Mouse (Mus musculus) embryonic fibroblast, embryonic 13.5 days (primary cell): ENCODE data around the gene Wdfy2. TPM values are rescaled to one million over a fixed set of nuclear protein-coding genes. Genes with fewer than 3 reads are reported as not detected.
A peak's percentile ranks its signal among the peaks of the same experiment; 100 is the strongest.

ENCODE experiments used
- H3K27ac ChIP-seq: 2 replicates; pipeline ENCODE4 v1.5.1; 2012; ENCODE audit warnings: low read length, control low read depth, inconsistent platforms; ENCODE audit not compliant: insufficient read depth
- H3K4me1 ChIP-seq: 2 replicates; pipeline ENCODE4 v1.6.1; 2011; ENCODE audit warnings: low read length; ENCODE audit not compliant: control insufficient read depth, insufficient read depth
- H3K4me3 ChIP-seq: 2 replicates; pipeline ENCODE4 v1.5.1; 2011; ENCODE audit warnings: mild to moderate bottlenecking, control low read depth, low read length; ENCODE audit not compliant: insufficient read depth
- CTCF ChIP-seq: IDR thresholded peaks from 2 replicates; pipeline ENCODE4 v1.5.1; 2011; ENCODE audit warnings: mild to moderate bottlenecking, control low read depth, low read length, moderate library complexity, borderline replicate concordance; ENCODE audit not compliant: insufficient read depth
- POLR2A ChIP-seq: IDR thresholded peaks from 2 replicates; pipeline ENCODE4 v1.6.1; 2011; ENCODE audit warnings: low read depth, mild to moderate bottlenecking, control low read depth, low read length, moderate library complexity
- polyA plus RNA-seq: library from polyadenylated mRNA; stranded (reverse); fragments of >200 nt; gene quantifications from 2 replicates; pipeline ENCODE4 v1.2.4, GENCODE M21; 2011; ENCODE audit warnings: low read depth; ENCODE audit not compliant: missing spikeins, insufficient read length

The Wdfy2 gene
- polyA plus RNA-seq, 1 experiment = 17.5 TPM

DNA sequence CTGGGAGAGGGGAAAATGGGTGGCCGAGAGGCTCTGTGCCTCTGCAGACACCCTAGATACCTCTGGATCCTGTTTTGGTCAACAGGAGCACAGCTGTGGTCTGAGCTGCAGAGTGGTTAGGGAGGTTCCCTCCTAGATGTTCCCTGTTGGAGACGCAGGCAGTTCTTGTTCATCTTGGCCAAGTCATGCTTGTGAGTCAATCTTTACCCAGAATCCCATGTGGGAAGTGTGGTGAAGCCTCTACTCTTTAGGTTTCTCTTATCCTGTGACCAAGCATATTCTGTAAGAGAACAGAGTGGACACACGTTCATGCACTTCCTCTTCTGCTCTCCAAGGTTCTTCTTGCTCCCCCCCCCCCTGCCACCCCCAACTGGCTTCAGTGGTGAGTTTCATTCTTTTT lies 20.8 kb downstream of the Wdfy2 start:
- Histone ChIP-seq H3K27ac (no peak overlapping the region), H3K4me3 (no peak overlapping the region), H3K4me1 (peaks cover 3% of the 10 kb centered on the region)
- TF ChIP-seq POLR2A = no peak
- TF ChIP-seq CTCF = no peak

DNA sequence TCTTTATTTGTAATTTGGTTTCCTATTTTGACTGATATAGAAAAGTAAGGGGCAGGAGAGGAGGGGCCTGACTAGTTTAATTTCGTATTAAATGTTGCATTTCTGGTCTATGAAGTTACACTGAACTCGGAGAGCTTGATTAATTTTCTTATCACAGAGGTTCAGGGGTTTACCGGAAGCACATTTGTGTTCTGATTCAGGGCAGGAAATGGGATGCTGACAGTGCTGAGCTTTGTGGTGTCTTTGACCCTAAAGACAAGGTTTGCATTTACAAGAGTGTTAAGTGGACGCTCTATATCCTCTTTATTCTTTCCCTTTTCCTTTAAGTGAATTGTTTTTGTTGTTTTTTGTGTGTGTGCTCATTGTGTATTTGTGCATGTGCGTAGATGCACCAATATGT lies 25.1 kb downstream of the Wdfy2 start:
- Histone ChIP-seq H3K4me3 (no peak overlapping the region), H3K27ac (no peak overlapping the region), H3K4me1 (no peaks in the 10 kb centered on the region; the same call in 1 of the 2 replicates)
- TF ChIP-seq CTCF = no peak
- no peak for TF ChIP-seq POLR2A

DNA sequence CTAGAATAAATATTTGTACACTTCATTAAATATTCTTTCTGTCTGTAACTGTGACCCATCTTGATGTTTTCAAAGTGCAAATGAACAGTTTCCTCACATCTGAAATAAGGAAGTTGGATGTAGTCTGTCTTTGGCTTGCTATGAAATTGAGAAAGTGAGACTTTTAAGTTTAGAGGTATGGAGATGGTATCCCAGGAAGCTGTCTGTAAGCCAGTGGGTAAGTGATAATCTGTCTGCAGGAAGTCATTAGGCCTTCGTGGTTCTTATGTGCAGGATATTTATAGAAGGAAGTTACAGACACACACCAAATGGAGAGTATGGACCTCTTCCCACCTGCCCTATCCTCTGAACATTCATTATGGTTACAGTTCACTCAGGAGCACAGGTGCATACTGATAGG lies 26.8 kb downstream of the Wdfy2 start:
- Histone ChIP-seq H3K27ac (no peak overlapping the region), H3K4me3 (no peak overlapping the region), H3K4me1 (no peaks in the 10 kb centered on the region; the same call in 1 of the 2 replicates)
- TF ChIP-seq CTCF = no peak
- TF ChIP-seq POLR2A = no peak

DNA sequence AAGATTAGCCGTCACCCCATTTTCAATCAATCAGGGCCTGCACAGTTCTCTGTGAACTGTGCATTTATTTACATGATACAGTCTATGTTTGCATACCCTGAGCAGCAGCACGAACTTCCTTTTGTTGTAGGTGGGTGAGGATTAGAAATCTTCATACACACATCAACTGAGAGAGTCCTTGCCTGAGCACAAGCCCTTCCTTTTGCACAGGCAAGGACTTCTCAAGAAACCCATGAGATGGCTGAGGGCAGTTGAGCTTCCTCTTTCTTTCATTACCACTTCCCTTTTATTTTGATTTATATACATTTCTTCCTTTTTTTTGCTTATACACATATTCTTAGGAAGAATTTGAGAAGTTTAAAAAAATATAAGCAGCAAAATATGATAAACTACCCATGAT lies 27.9 kb downstream of the Wdfy2 start:
- Histone ChIP-seq H3K27ac (no peak overlapping the region), H3K4me1 (no peaks in the 10 kb centered on the region; the same call in 1 of the 2 replicates), H3K4me3 (no peak overlapping the region)
- TF ChIP-seq CTCF (no peak), POLR2A (no peak)

DNA sequence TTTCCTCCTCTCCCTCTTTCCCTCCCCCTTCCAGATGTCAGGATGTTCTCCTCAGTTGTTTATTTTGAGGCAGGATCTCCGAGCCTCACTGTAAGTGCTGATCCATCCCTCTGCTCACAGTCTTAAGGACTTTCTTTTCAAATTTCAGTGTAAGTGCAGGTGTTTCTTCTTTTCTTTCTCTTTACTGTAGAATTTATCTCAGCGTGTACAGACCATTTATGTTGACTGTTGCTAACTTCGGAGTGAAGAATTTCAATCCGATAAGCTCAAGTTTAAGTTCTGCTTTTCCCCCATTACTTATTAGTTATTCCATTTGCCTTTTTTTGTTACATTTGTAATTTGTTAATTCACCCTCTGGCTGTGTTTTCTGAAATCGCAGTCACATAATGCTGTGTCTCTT lies 29.6 kb downstream of the Wdfy2 start:
- Histone ChIP-seq H3K4me1 (peaks cover 3% of the 10 kb centered on the region), H3K27ac (no peak overlapping the region), H3K4me3 (no peak overlapping the region)
- TF ChIP-seq CTCF (no peak), POLR2A (no peak)

GRCm38 (mm10) chr14:62867576-62867975 lies 30.1 kb downstream of the Wdfy2 start:
- H3K4me1 ChIP-seq = peaks cover 5% of the 10 kb centered on the region
- no peak overlapping the region for H3K27ac ChIP-seq
- no peak for TF ChIP-seq POLR2A
- no peak for TF ChIP-seq CTCF
- no peak overlapping the region for H3K4me3 ChIP-seq

- Histone ChIP-seq H3K4me3 (no peak overlapping the region), H3K27ac (no peak overlapping the region), H3K4me1 (peaks cover 5% of the 10 kb centered on the region)
- no peak for TF ChIP-seq CTCF
- no peak for TF ChIP-seq POLR2A
Measured at GRCm38 (mm10) chr14:62868254-62868653, 30.8 kb downstream of the Wdfy2 start.

- H3K4me1 ChIP-seq = peaks cover 5% of the 10 kb centered on the region
- no peak for TF ChIP-seq CTCF
- no peak for TF ChIP-seq POLR2A
Measured at GRCm38 (mm10) chr14:62870238-62870638, 32.8 kb downstream of the Wdfy2 start.

GRCm38 (mm10) chr14:62871431-62871830 lies 34.0 kb downstream of the Wdfy2 start:
- Histone ChIP-seq H3K4me1 (peaks cover 5% of the 10 kb centered on the region; the same call in 1 of the 2 replicates), H3K27ac (peak overlapping the region; percentile 80; the same call in 1 of the 2 replicates), H3K4me3 (no peak overlapping the region)
- TF ChIP-seq POLR2A = no peak
- no peak for TF ChIP-seq CTCF

More at GRCm38 (mm10) chr14:62870238-62870638, 32.8 kb downstream of the Wdfy2 start:
- no peak overlapping the region for H3K4me3 ChIP-seq
- no peak overlapping the region for H3K27ac ChIP-seq

GRCm38 (mm10) chr14:62871932-62872331 lies 34.5 kb downstream of the Wdfy2 start:
- H3K27ac ChIP-seq = peak overlapping the region; percentile 80
- H3K4me1 ChIP-seq = peaks cover 5% of the 10 kb centered on the region; the same call in 1 of the 2 replicates
- no peak overlapping the region for H3K4me3 ChIP-seq
- no peak for TF ChIP-seq POLR2A
- TF ChIP-seq CTCF = no peak

GRCm38 (mm10) chr14:62873820-62874219 lies 36.3 kb downstream of the Wdfy2 start:
- TF ChIP-seq CTCF = no peak
- no peak for TF ChIP-seq POLR2A
- peaks cover 5% of the 10 kb centered on the region; the same call in 1 of the 2 replicates for H3K4me1 ChIP-seq
- H3K27ac ChIP-seq = no peak overlapping the region
- no peak overlapping the region for H3K4me3 ChIP-seq
